Mouse (Mus musculus) lung, adult 2 months (tissue): ENCODE results near the gene Noto. TPM values are rescaled to one million over a fixed set of nuclear protein-coding genes. Genes with fewer than 3 reads are reported as not detected.
A peak's percentile ranks its signal among the peaks of the same experiment; 100 is the strongest.

ENCODE experiments used
- DNase-seq: peaks from one replicate; pipeline ENCODE4 v3.0.0; 2022
- H3K4me1 ChIP-seq: fragments of 200-500 bp; 2 replicates; pipeline ENCODE4 v1.6.1; 2011; ENCODE audit warnings: low read length; ENCODE audit not compliant: control insufficient read depth, insufficient read depth
- H3K4me3 ChIP-seq: fragments of 200-500 bp; replicated peaks from 2 replicates; pipeline ENCODE3; 2011; ENCODE audit warnings: low read depth, mild to moderate bottlenecking, control low read depth, low read length; ENCODE audit errors: extremely low read depth
- CTCF ChIP-seq: fragments of 200-500 bp; IDR thresholded peaks from 2 replicates; pipeline ENCODE4 v1.5.1; 2011; ENCODE audit warnings: mild to moderate bottlenecking, low read length, control low read depth; ENCODE audit not compliant: insufficient read depth
- POLR2A ChIP-seq: fragments of 200-500 bp; IDR thresholded peaks from 2 replicates; pipeline ENCODE4 v1.6.1; 2011; ENCODE audit warnings: low read depth, mild to moderate bottlenecking, control low read depth, low read length, borderline replicate concordance; ENCODE audit errors: extremely low read depth
- WGBS: fragments of 180-500 bp; shearing (Covaris S2); methylation state at CpG from one replicate; pipeline ENCODE4 v1.1.7; 2018; 5-methylcytosine and 5-hydroxymethylcytosine counted together
- polyA plus RNA-seq: library from polyadenylated mRNA; depleted of rRNA; stranded (reverse); fragments of >200 nt; gene quantifications from 2 replicates; pipeline ENCODE4 v1.2.3, GENCODE M21; 2012; rRNA removed

The Noto gene
- polyA plus RNA-seq, 1 experiment, result not detected

- Histone ChIP-seq H3K4me1 (peaks cover 10% of the 10 kb centered on the region), H3K4me3 (peak overlapping the region; percentile 97)
- 4% methylated on average over 7 of the region's 7 CpGs for WGBS
- DNase-seq, result no peak
- TF ChIP-seq POLR2A (no peak), CTCF (no peak)
Observed at GRCm38 (mm10) chr6:85452816-85453215, 29.1 kb downstream of the Noto start.

DNA sequence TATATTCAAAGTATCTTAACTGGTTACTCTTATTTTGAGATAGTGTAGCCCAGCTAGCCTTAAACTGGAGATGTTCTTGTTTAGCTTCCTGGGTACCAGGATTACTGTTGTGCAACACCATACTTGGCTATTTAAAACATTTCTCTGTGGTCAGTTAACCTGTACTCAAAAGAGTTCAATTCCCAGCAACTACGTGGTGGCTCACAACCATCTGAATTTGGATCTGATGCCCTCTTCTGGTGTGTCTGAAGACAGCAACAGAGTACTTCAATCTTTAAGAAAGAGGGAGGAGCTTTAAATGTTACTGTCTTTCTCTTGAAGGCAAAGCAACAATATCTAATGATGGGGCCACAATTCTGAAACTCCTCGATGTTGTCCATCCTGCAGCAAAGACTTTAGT is 35.9 kb downstream of the Noto start:
- DNase-seq, result no peak
- 74% methylated on average over 2 of the region's 2 CpGs for WGBS
- no peak for TF ChIP-seq CTCF
- no peak for TF ChIP-seq POLR2A

GRCm38 (mm10) chr6:85465381-85465780 is 41.7 kb downstream of the Noto start:
- Histone ChIP-seq H3K4me3 (no peak overlapping the region), H3K4me1 (no peaks in the 10 kb centered on the region)
- no peak for DNase-seq
- TF ChIP-seq CTCF, result no peak
- TF ChIP-seq POLR2A, result no peak

More for the DNA sequence above, 35.9 kb downstream of the Noto start:
- Histone ChIP-seq H3K4me1 (no peaks in the 10 kb centered on the region; the same call in 1 of the 2 replicates), H3K4me3 (no peak overlapping the region)

GRCm38 (mm10) chr6:85469660-85470430 is 46.2 kb downstream of the Noto start:
- no peaks in the 10 kb centered on the region for H3K4me1 ChIP-seq
- H3K4me3 ChIP-seq, result no peak overlapping the region
- WGBS, result 67% methylated on average over 5 of the region's 5 CpGs
- DNase-seq, result no peak
- TF ChIP-seq POLR2A, result no peak
- no peak for TF ChIP-seq CTCF

DNA sequence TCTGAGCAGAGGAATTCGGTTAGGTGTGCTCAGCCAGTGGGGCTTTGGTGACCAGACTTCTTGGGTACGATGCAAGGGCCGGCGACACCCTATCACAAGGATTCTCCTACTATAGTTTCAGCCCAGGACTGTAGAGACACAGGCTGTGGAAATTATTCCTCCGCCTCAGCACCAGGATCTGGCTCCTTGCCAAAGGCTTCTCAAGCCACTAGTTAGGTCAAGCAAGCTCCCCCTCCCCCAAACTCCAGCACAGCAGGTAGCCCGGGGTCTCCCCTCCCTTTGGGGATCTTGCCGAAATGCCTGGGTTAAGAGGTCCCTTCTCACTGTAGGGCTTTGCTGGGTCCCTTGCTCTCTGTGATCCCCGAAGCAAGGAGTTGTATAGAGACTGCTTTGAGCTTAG is 48.3 kb downstream of the Noto start:
- TF ChIP-seq POLR2A (no peak), CTCF (no peak)
- WGBS, result 65% methylated on average over 8 of the region's 8 CpGs

GRCm38 (mm10) chr6:85472542-85472941 is 48.9 kb downstream of the Noto start:
- WGBS, result 59% methylated on average over 5 of the region's 5 CpGs
- Histone ChIP-seq H3K4me1 (no peaks in the 10 kb centered on the region), H3K4me3 (no peak overlapping the region)
- no peak for TF ChIP-seq POLR2A
- no peak for TF ChIP-seq CTCF
- DNase-seq, result no peak

More for the DNA sequence above, 48.3 kb downstream of the Noto start:
- DNase-seq, result no peak
- Histone ChIP-seq H3K4me3 (no peak overlapping the region), H3K4me1 (no peaks in the 10 kb centered on the region)

GRCm38 (mm10) chr6:85475581-85475980 is 51.9 kb downstream of the Noto start:
- no peaks in the 10 kb centered on the region for H3K4me1 ChIP-seq
- WGBS, result 81% methylated on average over 3 of the region's 3 CpGs
- TF ChIP-seq POLR2A (no peak), CTCF (no peak)
- H3K4me3 ChIP-seq, result no peak overlapping the region
- DNase-seq, result no peak

DNA sequence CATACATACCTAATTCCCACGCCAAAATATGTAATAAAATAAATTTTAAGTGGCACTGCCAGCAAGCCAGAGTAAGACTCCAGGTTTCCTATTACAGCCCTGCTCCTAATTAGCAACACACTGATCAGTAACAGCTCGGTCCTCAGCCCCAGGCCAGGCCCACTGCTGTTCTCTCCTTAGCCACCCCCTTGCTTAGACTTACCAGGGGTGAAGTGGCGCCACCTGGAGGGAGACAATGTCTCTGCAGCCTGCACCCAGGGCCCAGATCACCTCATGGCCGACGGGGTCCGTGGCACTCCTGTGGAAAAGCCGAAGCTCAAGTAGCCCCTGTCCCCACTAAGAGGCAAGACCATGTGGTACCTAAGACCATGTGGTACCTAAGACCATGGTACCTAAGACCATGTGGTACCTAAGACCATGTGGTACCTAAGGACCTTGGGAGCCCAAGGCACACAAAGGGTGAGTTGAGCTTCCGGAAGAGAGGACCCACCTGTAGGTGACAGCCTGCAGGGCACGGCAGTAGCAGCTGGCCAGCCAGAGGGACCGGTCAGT is 53.8 kb downstream of the Noto start:
- DNase-seq, result peak; percentile 17
- TF ChIP-seq CTCF (peak; percentile 41), POLR2A (no peak)

DNA sequence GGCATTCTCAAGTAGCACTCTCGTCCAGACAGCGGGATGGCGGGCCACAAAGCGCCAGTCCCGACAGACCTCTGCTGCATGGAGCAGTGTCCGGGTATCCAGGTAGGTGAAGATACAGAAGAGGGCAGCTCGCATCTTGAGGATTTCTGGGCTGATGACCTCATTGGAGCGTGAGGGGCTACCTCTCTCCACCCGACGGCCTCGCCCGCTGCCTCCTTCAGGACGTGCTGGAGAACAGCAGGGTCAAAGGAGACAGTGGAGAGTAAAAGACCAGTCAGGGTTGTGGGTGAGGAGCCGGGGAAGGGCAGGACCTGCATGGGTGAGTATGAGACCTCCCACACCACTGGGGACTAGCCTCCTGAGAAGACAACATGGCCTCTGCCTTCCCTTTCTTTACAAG is 54.7 kb downstream of the Noto start:
- whole genome bisulfite sequencing, result 31% methylated on average over 14 of the region's 14 CpGs
- no peak for TF ChIP-seq CTCF
- TF ChIP-seq POLR2A, result no peak
- Histone ChIP-seq H3K4me3 (no peak overlapping the region), H3K4me1 (no peaks in the 10 kb centered on the region)
- no peak for DNase-seq

More for the DNA sequence above, 53.8 kb downstream of the Noto start:
- H3K4me3 ChIP-seq, result no peak overlapping the region
- WGBS, result 31% methylated on average over 10 of the region's 10 CpGs
- H3K4me1 ChIP-seq, result no peaks in the 10 kb centered on the region

Other genes starting within 250 kb of the Noto start
- not detected in 2 replicates for gene Emx1, start 236.4 kb upstream of the Noto start, polyA plus RNA-seq
- gene Sfxn5, start 90.5 kb upstream of the Noto start, polyA plus RNA-seq, result 8.0 and 8.2 TPM in 2 replicates
- 20.0 and 24.9 TPM in 2 replicates for gene Rab11fip5, start 49.3 kb upstream of the Noto start, polyA plus RNA-seq
- gene Smyd5, start 8.1 kb downstream of the Noto start, polyA plus RNA-seq, result 15.0 and 21.1 TPM in 2 replicates
- gene Cct7, start 27.6 kb downstream of the Noto start, polyA plus RNA-seq, result 71.5 and 103 TPM in 2 replicates
- 27.0 and 28.9 TPM in 2 replicates for gene Pradc1, start 28.1 kb downstream of the Noto start, polyA plus RNA-seq
- gene Fbxo41, start 79.1 kb downstream of the Noto start, polyA plus RNA-seq, result 0.07 and 0.09 TPM in 2 replicates
- gene Egr4, start 89.7 kb downstream of the Noto start, polyA plus RNA-seq, result not detected in 2 replicates
- 0.54 and 0.79 TPM in 2 replicates for gene Alms1, start 163.6 kb downstream of the Noto start, polyA plus RNA-seq